Mouse (Mus musculus): Measurements from ENCODE around the gene Gm49361.
A peak's percentile ranks its signal among the peaks of the same experiment; 100 is the strongest.

DNA sequence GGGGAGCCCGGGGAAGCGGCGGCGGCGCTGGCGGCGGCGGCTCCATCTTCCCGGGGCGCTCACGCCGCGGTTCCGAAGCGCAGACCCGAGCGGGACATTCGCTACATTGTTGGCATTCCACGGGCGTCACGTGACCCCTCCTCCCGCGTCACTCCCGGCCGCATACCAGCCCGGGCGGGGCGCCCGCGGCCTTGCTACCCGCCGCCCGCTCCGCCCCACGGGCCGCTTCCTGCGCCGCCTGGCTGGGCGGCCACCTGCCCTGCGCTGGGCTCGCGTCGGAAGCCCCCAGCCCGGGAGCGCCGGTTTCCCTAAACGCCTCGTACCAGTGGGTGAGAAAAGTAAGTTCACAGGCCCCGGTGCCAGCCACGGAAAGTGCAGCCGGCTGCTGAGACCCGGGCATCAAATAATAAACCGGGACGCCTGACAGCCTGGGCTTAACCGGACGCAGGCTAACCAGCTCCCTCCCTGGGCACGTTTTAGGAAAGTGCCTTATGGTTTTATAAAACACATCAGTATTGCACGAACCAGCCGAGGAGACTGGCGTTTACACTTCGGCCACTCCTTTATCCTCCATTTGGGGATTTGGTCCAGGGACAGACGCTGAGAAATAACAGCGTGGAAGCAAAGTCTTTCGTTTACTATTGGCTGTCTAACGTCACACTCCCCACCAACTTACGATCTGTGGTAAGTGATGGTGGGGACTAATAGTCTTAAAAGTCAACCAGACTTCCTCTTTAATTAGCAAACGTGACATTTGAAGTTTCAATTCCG, at the start of gene Gm49361:
- no peak for TF ChIP-seq EP300 (IDR thresholded peaks at IDR 0.05; ENCODE audit: low read length)
- peak; percentile 49; the same call in 1 of the 2 replicates for TF ChIP-seq MAX (IDR thresholded peaks at IDR 0.05; ENCODE audit: low read length)
- no peak for TF ChIP-seq MEF2A (IDR thresholded peaks at IDR 0.05; ENCODE audit: borderline replicate concordance, low read depth, low read length)
- TF ChIP-seq POLR2A (IDR thresholded peaks at IDR 0.05; ENCODE audit: low read depth, low read length), result peak; percentile 50; the same call in 1 of the 2 replicates
- TF ChIP-seq NELFE (IDR thresholded peaks at IDR 0.05; ENCODE audit: low read depth, low read length), result no peak
- no peak for TF ChIP-seq POLR2AphosphoS2 (IDR thresholded peaks at IDR 0.05; ENCODE audit: low read depth, low read length)
